Mouse (Mus musculus) brain, embryonic 14.5 days (tissue): ENCODE results near the gene Gon7.

Experiments used
- CTCF ChIP-seq: fragments of 200-500 bp; IDR thresholded peaks from 2 replicates; pipeline ENCODE4 v1.5.1; 2012; ENCODE audit warnings: inconsistent platforms, mild to moderate bottlenecking, moderate library complexity, borderline replicate concordance; ENCODE audit not compliant: insufficient read depth, insufficient read length; ENCODE audit errors: extremely low read depth
- POLR2A ChIP-seq: fragments of 200-500 bp; IDR thresholded peaks from 2 replicates; pipeline ENCODE4 v1.6.1; 2012; ENCODE audit warnings: mild to moderate bottlenecking, inconsistent platforms, borderline replicate concordance; ENCODE audit not compliant: poor library complexity, insufficient read depth, insufficient read length, severe bottlenecking; ENCODE audit errors: extremely low read depth

GRCm38 (mm10) chr12:102714654-102715395, 42.8 kb downstream of the Gon7 start:
- TF ChIP-seq POLR2A: no peak
- no peak for TF ChIP-seq CTCF
